Mouse (Mus musculus): Measurements from ENCODE around the gene Anapc11. TPM values are rescaled to one million over a fixed set of nuclear protein-coding genes. Genes with fewer than 3 reads are reported as not detected.

Anapc11 gene
- polyA plus RNA-seq, 1 experiment from 2014 or later, result 195 TPM

DNA sequence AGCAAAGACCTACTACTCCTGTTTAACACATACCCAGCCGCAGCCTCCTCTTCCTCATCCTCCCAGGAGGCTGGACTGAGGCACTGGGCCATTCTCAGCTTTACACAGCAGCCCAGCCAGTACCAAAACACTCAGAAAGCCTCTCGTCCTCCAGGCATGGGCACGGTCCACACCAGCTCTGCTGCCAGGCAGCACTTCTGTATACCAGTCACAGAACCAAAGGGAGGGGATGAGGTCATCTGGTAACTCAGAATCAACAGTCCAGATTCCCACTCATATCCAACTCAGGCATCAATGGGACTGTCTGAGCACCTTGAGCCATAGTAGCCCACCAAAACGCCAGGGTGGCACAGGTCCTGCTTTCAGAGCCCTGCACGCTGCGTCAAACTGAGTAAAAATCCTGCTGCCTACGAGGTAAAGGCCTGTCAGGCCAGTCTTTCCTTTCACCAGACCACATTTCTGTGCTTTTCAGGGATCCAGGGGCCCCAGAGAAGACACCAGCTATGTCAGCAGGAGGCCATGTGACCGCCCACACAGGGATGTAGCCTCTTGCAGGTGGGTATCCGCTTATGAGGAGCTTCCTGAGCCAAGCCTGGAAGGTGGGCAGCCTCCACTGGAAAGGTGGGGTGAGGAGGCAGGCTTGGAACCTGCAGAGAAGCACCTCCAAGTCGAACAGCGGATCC is 28.7 kb downstream of the Anapc11 start:
- H3K9me3 ChIP-seq (ENCODE audit: control insufficient read depth, low read length), result no peaks in the 10 kb centered on the region
- ATAC-seq (ENCODE audit: low FRiP score), result no peak
- DNase-seq (ENCODE audit: low spot score), result no peak
- no peak overlapping the region for H3K4me2 ChIP-seq (replicated peaks; ENCODE audit: low read depth, low read length)
- WGBS, result 92% methylated on average over 11 of the region's 11 CpGs
- H3K9ac ChIP-seq (ENCODE audit: low read depth, low read length), result no peak overlapping the region
- H3K4me3 ChIP-seq (ENCODE audit: low read depth, low read length), result no peak overlapping the region
- no peaks in the 10 kb centered on the region for H3K27me3 ChIP-seq (ENCODE audit: control insufficient read depth, insufficient read depth, low read length)
- no peak overlapping the region for H3K27ac ChIP-seq (ENCODE audit: low read depth, low read length)
- H3K4me1 ChIP-seq (replicated peaks; ENCODE audit: control insufficient read depth, insufficient read depth, low read length), result peaks cover 12% of the 10 kb centered on the region
- H3K36me3 ChIP-seq (ENCODE audit: control insufficient read depth, insufficient read depth, low read length), result peaks cover 3% of the 10 kb centered on the region

- 85% methylated on average over 22 of the region's 22 CpGs for whole genome bisulfite sequencing
- no peak for ATAC-seq (ENCODE audit: low FRiP score)
- H3K4me3 ChIP-seq (ENCODE audit: low read depth, low read length), result no peak overlapping the region
- H3K4me2 ChIP-seq (replicated peaks; ENCODE audit: low read depth, low read length), result no peak overlapping the region
- no peaks in the 10 kb centered on the region for H3K27me3 ChIP-seq (ENCODE audit: control insufficient read depth, insufficient read depth, low read length)
- H3K27ac ChIP-seq (ENCODE audit: low read depth, low read length), result no peak overlapping the region
- no peak overlapping the region for H3K9ac ChIP-seq (ENCODE audit: low read depth, low read length)
- no peak for DNase-seq (ENCODE audit: low spot score)
- H3K36me3 ChIP-seq (ENCODE audit: control insufficient read depth, insufficient read depth, low read length), result peaks cover 3% of the 10 kb centered on the region
- no peaks in the 10 kb centered on the region for H3K9me3 ChIP-seq (ENCODE audit: control insufficient read depth, low read length)
- peaks cover 17% of the 10 kb centered on the region for H3K4me1 ChIP-seq (replicated peaks; ENCODE audit: control insufficient read depth, insufficient read depth, low read length)
Observed at GRCm38 (mm10) chr11:120627468-120628300, 29.5 kb downstream of the Anapc11 start.

- no peak overlapping the region for H3K27ac ChIP-seq (ENCODE audit: low read depth, low read length)
- no peak overlapping the region for H3K4me3 ChIP-seq (ENCODE audit: low read depth, low read length)
- H3K27me3 ChIP-seq (ENCODE audit: control insufficient read depth, insufficient read depth, low read length), result no peaks in the 10 kb centered on the region
- no peak for ATAC-seq (ENCODE audit: low FRiP score)
- DNase-seq (ENCODE audit: low spot score), result no peak
- no peak overlapping the region for H3K9ac ChIP-seq (ENCODE audit: low read depth, low read length)
- 97% methylated on average over 23 of the region's 23 CpGs for WGBS
- peaks cover 3% of the 10 kb centered on the region for H3K36me3 ChIP-seq (ENCODE audit: control insufficient read depth, insufficient read depth, low read length)
- H3K4me2 ChIP-seq (replicated peaks; ENCODE audit: low read depth, low read length), result no peak overlapping the region
- peaks cover 17% of the 10 kb centered on the region for H3K4me1 ChIP-seq (replicated peaks; ENCODE audit: control insufficient read depth, insufficient read depth, low read length)
- H3K9me3 ChIP-seq (ENCODE audit: control insufficient read depth, low read length), result no peaks in the 10 kb centered on the region
Observed at GRCm38 (mm10) chr11:120628601-120629340, 30.6 kb downstream of the Anapc11 start.

DNA sequence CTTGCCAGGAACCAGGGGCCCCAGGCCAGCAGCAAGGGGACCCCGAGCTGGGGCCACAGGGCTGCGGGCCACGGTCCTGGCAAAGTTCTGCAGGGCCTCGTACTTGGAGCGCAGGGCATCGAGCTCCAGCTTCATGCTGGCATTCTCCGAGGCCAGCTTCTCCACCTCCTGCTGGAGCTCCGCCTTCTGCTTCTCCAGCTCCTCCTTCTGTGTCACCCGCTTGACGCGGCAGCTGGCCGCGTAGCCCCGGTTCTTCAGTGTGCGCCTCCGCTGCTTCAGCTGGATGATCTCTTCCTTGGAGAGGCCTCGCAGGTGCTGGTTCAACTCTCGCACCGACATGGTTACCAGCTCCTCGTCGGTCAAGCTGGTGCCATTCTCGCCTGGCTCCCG is 31.1 kb downstream of the Anapc11 start:
- no peak overlapping the region for H3K4me3 ChIP-seq (ENCODE audit: low read depth, low read length)

DNA sequence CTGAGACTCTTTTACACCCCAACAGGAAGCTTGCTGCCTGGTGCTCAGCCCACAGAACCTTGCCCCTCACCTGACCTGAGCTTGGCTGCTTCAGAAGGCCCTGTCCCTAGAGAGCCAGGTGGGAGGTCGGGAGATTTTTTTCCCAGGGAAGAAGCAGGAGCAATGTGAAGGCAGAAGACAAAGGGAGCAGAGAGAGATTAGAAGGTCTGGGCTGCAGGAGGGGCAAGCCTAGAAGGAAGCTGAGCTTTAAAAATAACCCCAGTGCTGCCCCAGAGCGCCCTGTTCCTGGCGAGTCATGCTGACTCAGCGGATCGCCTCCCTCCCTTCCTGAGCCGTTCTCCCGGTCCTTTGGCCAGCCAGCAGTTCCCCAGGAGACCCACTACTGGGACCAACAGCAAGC is 31.7 kb downstream of the Anapc11 start:
- Histone ChIP-seq H3K27ac (ENCODE audit: low read depth, low read length) (0 out of 2 replicates have a peak overlapping the region, but pooled peaks have one; percentile 12), H3K4me1 (replicated peaks; ENCODE audit: control insufficient read depth, insufficient read depth, low read length) (peaks cover 15% of the 10 kb centered on the region), H3K4me3 (ENCODE audit: low read depth, low read length) (no peak overlapping the region), H3K9me3 (ENCODE audit: control insufficient read depth, low read length) (no peaks in the 10 kb centered on the region), H3K36me3 (ENCODE audit: control insufficient read depth, insufficient read depth, low read length) (peaks cover 3% of the 10 kb centered on the region), H3K27me3 (ENCODE audit: control insufficient read depth, insufficient read depth, low read length) (no peaks in the 10 kb centered on the region), H3K4me2 (replicated peaks; ENCODE audit: low read depth, low read length) (no peak overlapping the region), H3K9ac (ENCODE audit: low read depth, low read length) (peak overlapping the region; percentile 11; the same call in 1 of the 2 replicates)
- ATAC-seq (ENCODE audit: low FRiP score) (no peak), DNase-seq (ENCODE audit: low spot score) (no peak)
- WGBS, result 29% methylated on average over 7 of the region's 7 CpGs

More for the DNA sequence above, 31.1 kb downstream of the Anapc11 start:
- Histone ChIP-seq H3K27ac (ENCODE audit: low read depth, low read length) (0 out of 2 replicates have a peak overlapping the region, but pooled peaks have one; percentile 12), H3K4me1 (replicated peaks; ENCODE audit: control insufficient read depth, insufficient read depth, low read length) (peaks cover 15% of the 10 kb centered on the region), H3K4me2 (replicated peaks; ENCODE audit: low read depth, low read length) (no peak overlapping the region), H3K9ac (ENCODE audit: low read depth, low read length) (no peak overlapping the region), H3K9me3 (ENCODE audit: control insufficient read depth, low read length) (no peaks in the 10 kb centered on the region), H3K36me3 (ENCODE audit: control insufficient read depth, insufficient read depth, low read length) (peaks cover 3% of the 10 kb centered on the region), H3K27me3 (ENCODE audit: control insufficient read depth, insufficient read depth, low read length) (no peaks in the 10 kb centered on the region)
- no peak for DNase-seq (ENCODE audit: low spot score)
- WGBS, result 80% methylated on average over 21 of the region's 23 CpGs
- no peak for ATAC-seq (ENCODE audit: low FRiP score)

DNA sequence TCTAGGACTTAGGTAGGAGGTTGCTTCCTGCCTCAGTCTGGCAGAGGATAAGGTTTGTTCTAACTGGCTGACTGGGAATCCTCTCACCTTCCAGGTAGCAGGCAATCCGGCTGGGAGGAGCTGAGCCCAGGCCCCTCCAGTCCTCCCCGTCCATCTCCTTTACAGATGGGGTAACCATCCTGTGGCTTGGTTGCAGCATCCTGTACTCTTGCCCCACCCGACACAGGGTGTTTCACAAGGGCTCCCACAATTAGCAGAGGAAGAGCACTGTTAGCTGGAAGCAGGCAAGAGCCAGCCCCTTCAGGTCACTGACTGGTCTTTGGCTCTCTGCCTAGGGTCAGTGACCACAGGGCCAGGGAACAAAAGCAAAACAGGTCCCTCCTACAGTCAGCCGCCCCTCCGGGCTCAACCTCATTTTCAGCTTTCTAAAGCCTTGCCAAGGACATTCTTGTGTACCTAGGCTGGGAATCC is 32.2 kb downstream of the Anapc11 start:
- Histone ChIP-seq H3K27ac (ENCODE audit: low read depth, low read length) (0 out of 2 replicates have a peak overlapping the region, but pooled peaks have one; percentile 12), H3K4me3 (ENCODE audit: low read depth, low read length) (no peak overlapping the region), H3K36me3 (ENCODE audit: control insufficient read depth, insufficient read depth, low read length) (peaks cover 3% of the 10 kb centered on the region), H3K4me2 (replicated peaks; ENCODE audit: low read depth, low read length) (no peak overlapping the region), H3K4me1 (replicated peaks; ENCODE audit: control insufficient read depth, insufficient read depth, low read length) (peaks cover 11% of the 10 kb centered on the region), H3K9ac (ENCODE audit: low read depth, low read length) (peak overlapping the region; percentile 11; the same call in 1 of the 2 replicates), H3K9me3 (ENCODE audit: control insufficient read depth, low read length) (no peaks in the 10 kb centered on the region), H3K27me3 (ENCODE audit: control insufficient read depth, insufficient read depth, low read length) (no peaks in the 10 kb centered on the region)
- DNase-seq (ENCODE audit: low spot score) (no peak), ATAC-seq (ENCODE audit: low FRiP score) (no peak)
- 42% methylated on average over 5 of the region's 5 CpGs for WGBS

DNA sequence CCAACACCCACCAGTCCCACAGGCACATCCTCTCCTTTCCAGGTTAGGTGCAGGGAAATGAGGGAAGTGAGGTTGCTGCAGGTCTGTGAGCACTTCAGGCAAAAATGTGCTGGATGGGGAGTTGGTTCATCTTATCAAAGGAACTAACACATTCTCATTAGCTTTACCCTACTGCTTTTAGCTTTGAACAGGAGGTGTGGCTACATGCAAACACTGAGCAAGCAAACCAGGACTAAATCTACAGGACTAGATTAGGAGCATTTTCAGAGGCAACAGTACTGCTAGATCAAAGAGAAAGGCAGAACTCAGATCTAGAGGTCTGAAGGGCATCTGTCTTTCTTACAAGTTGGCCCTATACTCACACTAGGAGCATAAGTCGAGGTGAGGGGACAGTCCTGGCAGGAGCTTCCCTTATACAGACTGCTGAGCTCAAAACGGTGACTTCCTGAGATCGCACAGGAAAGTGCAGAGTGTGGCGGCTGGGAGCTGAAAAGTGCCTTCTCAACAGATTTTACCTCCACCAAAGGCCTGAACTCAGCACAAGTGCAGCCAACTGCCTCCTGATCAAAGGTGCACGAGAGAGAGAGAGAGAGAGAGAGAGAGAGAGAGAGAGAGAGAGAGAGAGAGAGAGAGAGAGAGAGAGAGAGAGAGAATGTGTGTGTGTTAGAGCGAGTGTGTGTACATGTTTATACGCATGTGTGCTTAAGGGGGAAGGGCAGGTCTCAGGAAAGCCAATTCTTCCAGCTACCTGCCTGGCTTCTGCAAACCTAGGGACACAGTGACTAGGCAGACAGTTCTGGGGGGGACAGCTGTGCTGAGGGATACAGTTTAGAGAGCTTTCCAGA is 32.9 kb downstream of the Anapc11 start:
- no peak overlapping the region for H3K27ac ChIP-seq (ENCODE audit: low read depth, low read length)

More for the DNA sequence above, 32.9 kb downstream of the Anapc11 start:
- Histone ChIP-seq H3K27me3 (ENCODE audit: control insufficient read depth, insufficient read depth, low read length) (no peaks in the 10 kb centered on the region), H3K4me1 (replicated peaks; ENCODE audit: control insufficient read depth, insufficient read depth, low read length) (peaks cover 10% of the 10 kb centered on the region; the same call in 1 of the 2 replicates), H3K36me3 (ENCODE audit: control insufficient read depth, insufficient read depth, low read length) (peaks cover 3% of the 10 kb centered on the region), H3K9ac (ENCODE audit: low read depth, low read length) (peak overlapping the region; percentile 11; the same call in 1 of the 2 replicates), H3K4me3 (ENCODE audit: low read depth, low read length) (peak overlapping the region; percentile 94; the same call in 1 of the 2 replicates), H3K4me2 (replicated peaks; ENCODE audit: low read depth, low read length) (no peak overlapping the region), H3K9me3 (ENCODE audit: control insufficient read depth, low read length) (no peaks in the 10 kb centered on the region)
- 41% methylated on average over 7 of the region's 7 CpGs for WGBS
- DNase-seq (ENCODE audit: low spot score) (no peak), ATAC-seq (ENCODE audit: low FRiP score) (no peak)
